Mouse (Mus musculus) embryonic fibroblast, embryonic 13.5 days (primary cell): ENCODE data around the gene Nav2.

Source experiments
- CTCF ChIP-seq: IDR thresholded peaks from 2 replicates; pipeline ENCODE4 v1.5.1; 2011; ENCODE audit warnings: mild to moderate bottlenecking, control low read depth, low read length, moderate library complexity, borderline replicate concordance; ENCODE audit not compliant: insufficient read depth
- POLR2A ChIP-seq: IDR thresholded peaks from 2 replicates; pipeline ENCODE4 v1.6.1; 2011; ENCODE audit warnings: low read depth, mild to moderate bottlenecking, control low read depth, low read length, moderate library complexity

- TF ChIP-seq CTCF, result no peak
- no peak for TF ChIP-seq POLR2A
Measured at GRCm38 (mm10) chr7:49418841-49419240, 510.3 kb downstream of the Nav2 start.
